Mouse (Mus musculus) forebrain, embryonic 13.5 days (tissue): Measurements from ENCODE around the gene Rfc2. TPM values are rescaled to one million over a fixed set of nuclear protein-coding genes. Genes with fewer than 3 reads are reported as not detected.

ENCODE experiments used
- ATAC-seq: fragments of 200-750 bp; cut with Nextera tagmentation; 2 replicates; pipeline ENCODE4 v1.8.0; 2017
- H3K27ac ChIP-seq: fragments of 300-500 bp; sonication (generic); 2 replicates; pipeline ENCODE4 v1.5.1; 2015; ENCODE audit warnings: inconsistent platforms, mild to moderate bottlenecking, moderate library complexity
- H3K27me3 ChIP-seq: fragments of 300-500 bp; sonication (generic); 2 replicates; pipeline ENCODE4 v1.6.1; 2015; ENCODE audit warnings: mild to moderate bottlenecking, inconsistent platforms
- H3K36me3 ChIP-seq: fragments of 300-500 bp; sonication (generic); 2 replicates; pipeline ENCODE4 v1.6.1; 2015; ENCODE audit warnings: mild to moderate bottlenecking, inconsistent platforms; ENCODE audit not compliant: poor library complexity, severe bottlenecking
- H3K4me1 ChIP-seq: fragments of 300-500 bp; sonication (generic); 2 replicates; pipeline ENCODE4 v1.6.1; 2015; ENCODE audit warnings: inconsistent platforms
- H3K4me2 ChIP-seq: fragments of 300-500 bp; sonication (generic); 2 replicates; pipeline ENCODE4 v1.6.1; 2015; ENCODE audit warnings: inconsistent platforms, mild to moderate bottlenecking, moderate library complexity
- H3K4me3 ChIP-seq: fragments of 300-500 bp; sonication (generic); 2 replicates; pipeline ENCODE4 v1.5.1; 2015; ENCODE audit warnings: mild to moderate bottlenecking, inconsistent platforms
- H3K9ac ChIP-seq: fragments of 300-500 bp; sonication (generic); 2 replicates; pipeline ENCODE4 v1.6.1; 2015; ENCODE audit warnings: mild to moderate bottlenecking, inconsistent platforms
- H3K9me3 ChIP-seq: fragments of 300-500 bp; sonication (generic); replicated peaks from 2 replicates; pipeline ENCODE4 v1.6.1; 2016; ENCODE audit warnings: inconsistent platforms
- WGBS: fragments of 180-500 bp; shearing (Covaris S2); methylation state at CpG from one replicate; pipeline ENCODE4 v1.1.7; 2015; 5-methylcytosine and 5-hydroxymethylcytosine counted together
- polyA plus RNA-seq: library from polyadenylated mRNA; unstranded; fragments of >200 nt; fragmentation: Nextera tagmentation; extraction: Ambion mirVana; gene quantifications from 2 replicates; pipeline ENCODE4 v1.2.1, GENCODE M21; 2015

The Rfc2 gene
- polyA plus RNA-seq, 1 experiment from 2014 or later = 285 TPM

DNA sequence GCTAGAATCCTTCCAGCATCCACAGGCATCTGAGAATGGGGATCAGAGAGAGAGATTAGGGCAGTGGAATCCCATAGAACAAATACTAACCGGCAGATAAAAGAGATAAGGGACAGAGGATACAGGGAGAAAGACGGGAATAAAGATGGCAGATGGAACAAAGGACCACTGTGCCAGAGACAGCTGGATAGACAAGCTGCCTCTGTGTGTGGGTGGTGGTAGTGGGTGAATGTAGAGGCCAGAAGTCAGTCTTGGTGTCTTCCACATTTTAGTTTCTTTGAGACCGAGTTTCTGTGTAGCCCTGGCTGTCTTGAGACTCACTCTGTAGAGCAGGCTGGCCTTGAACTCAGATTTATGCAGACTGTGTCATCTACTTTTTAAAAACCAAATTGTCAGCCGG is 34.6 kb downstream of the Rfc2 start:
- Histone ChIP-seq H3K4me1 (no peaks in the 10 kb centered on the region), H3K9ac (no peak overlapping the region), H3K9me3 (no peaks in the 10 kb centered on the region), H3K4me2 (no peak overlapping the region), H3K27ac (no peak overlapping the region), H3K36me3 (peaks cover 61% of the 10 kb centered on the region), H3K27me3 (no peaks in the 10 kb centered on the region), H3K4me3 (no peak overlapping the region)
- WGBS = 72% methylated on average over 4 of the region's 4 CpGs
- no peak for ATAC-seq

DNA sequence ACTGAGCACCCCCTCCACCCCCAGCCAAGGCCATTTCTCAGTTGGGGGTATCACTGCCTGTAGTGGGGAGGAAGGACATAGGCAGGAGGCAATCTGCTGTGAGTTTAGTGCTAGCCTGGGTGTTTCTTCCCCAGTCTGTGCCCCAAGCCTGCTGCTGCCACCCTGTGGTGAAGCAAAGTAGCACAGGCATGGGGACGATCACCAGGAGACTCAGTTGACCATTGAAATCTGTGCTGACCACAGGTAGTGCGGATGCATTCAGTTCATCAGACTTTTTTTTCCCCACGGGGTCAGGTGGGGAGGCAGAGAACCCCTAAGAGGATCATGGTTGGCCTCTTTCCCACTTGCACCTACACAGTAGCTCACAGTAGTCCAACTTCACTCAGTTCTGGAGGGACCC is 35.9 kb downstream of the Rfc2 start:
- Histone ChIP-seq H3K9ac (no peak overlapping the region), H3K4me2 (no peak overlapping the region), H3K4me1 (peaks cover 4% of the 10 kb centered on the region; the same call in 1 of the 2 replicates), H3K27me3 (no peaks in the 10 kb centered on the region), H3K27ac (no peak overlapping the region), H3K9me3 (no peaks in the 10 kb centered on the region), H3K4me3 (no peak overlapping the region), H3K36me3 (peaks cover 74% of the 10 kb centered on the region)
- 66% methylated on average over 3 of the region's 3 CpGs for WGBS
- ATAC-seq = 0 out of 2 replicates have a peak, but pooled peaks have one; percentile 39

GRCm38 (mm10) chr5:134620457-134620856 is 39.3 kb downstream of the Rfc2 start:
- Histone ChIP-seq H3K27me3 (no peaks in the 10 kb centered on the region), H3K4me1 (peaks cover 10% of the 10 kb centered on the region), H3K27ac (peak overlapping the region; percentile 15; the same call in 1 of the 2 replicates), H3K4me2 (no peak overlapping the region), H3K36me3 (peaks cover 98% of the 10 kb centered on the region), H3K9me3 (no peaks in the 10 kb centered on the region), H3K9ac (no peak overlapping the region), H3K4me3 (no peak overlapping the region)
- WGBS = 96% methylated on average over 9 of the region's 9 CpGs
- ATAC-seq = no peak

- Histone ChIP-seq H3K4me3 (no peak overlapping the region), H3K9ac (no peak overlapping the region), H3K27me3 (no peaks in the 10 kb centered on the region), H3K4me1 (peaks cover 10% of the 10 kb centered on the region), H3K4me2 (no peak overlapping the region), H3K36me3 (peaks cover 98% of the 10 kb centered on the region), H3K27ac (no peak overlapping the region), H3K9me3 (no peaks in the 10 kb centered on the region)
- WGBS = 93% methylated on average over 16 of the region's 16 CpGs
- ATAC-seq = no peak
These were observed 40.0 kb downstream of the Rfc2 start for GRCm38 (mm10) chr5:134621099-134621640.

GRCm38 (mm10) chr5:134622069-134622468 is 40.9 kb downstream of the Rfc2 start:
- 68% methylated on average over 2 of the region's 2 CpGs for WGBS
- peaks cover 99% of the 10 kb centered on the region for H3K36me3 ChIP-seq
- ATAC-seq = peak; percentile 50; the same call in 1 of the 2 replicates

DNA sequence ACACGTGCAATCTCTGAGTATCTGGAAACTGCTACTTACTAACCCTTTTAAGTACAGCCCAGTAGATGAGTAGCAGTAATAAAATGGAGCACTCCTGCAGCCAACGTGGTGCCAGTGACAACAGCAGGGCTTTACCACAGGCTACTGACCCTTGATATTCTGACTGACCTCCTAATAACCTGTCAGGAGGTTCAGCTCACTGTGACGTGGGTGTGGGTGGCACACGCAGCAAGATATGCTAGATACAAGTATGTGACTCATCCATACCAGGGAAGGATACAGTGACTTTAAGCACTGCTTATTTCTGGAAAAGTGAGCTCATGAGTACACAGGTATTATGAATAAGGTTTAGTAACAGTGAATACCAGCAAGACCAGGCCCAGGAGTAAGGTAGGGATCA is 48.3 kb downstream of the Rfc2 start:
- WGBS = 86% methylated on average over 4 of the region's 4 CpGs
- no peak for ATAC-seq
- peaks cover 85% of the 10 kb centered on the region for H3K36me3 ChIP-seq
- H3K4me3 ChIP-seq = no peak overlapping the region
- no peak overlapping the region for H3K4me2 ChIP-seq
- peaks cover 10% of the 10 kb centered on the region for H3K4me1 ChIP-seq
- H3K27me3 ChIP-seq = no peaks in the 10 kb centered on the region
- no peak overlapping the region for H3K9ac ChIP-seq
- H3K27ac ChIP-seq = no peak overlapping the region
- no peaks in the 10 kb centered on the region for H3K9me3 ChIP-seq

More at GRCm38 (mm10) chr5:134622069-134622468, 40.9 kb downstream of the Rfc2 start:
- Histone ChIP-seq H3K4me2 (no peak overlapping the region), H3K4me1 (peaks cover 10% of the 10 kb centered on the region), H3K27ac (peak overlapping the region; percentile 72), H3K27me3 (no peaks in the 10 kb centered on the region), H3K9ac (peak overlapping the region; percentile 8; the same call in 1 of the 2 replicates), H3K9me3 (no peaks in the 10 kb centered on the region), H3K4me3 (no peak overlapping the region)

GRCm38 (mm10) chr5:134630835-134631234 is 49.7 kb downstream of the Rfc2 start:
- Histone ChIP-seq H3K9ac (no peak overlapping the region), H3K4me2 (no peak overlapping the region), H3K9me3 (no peaks in the 10 kb centered on the region), H3K27ac (no peak overlapping the region), H3K27me3 (no peaks in the 10 kb centered on the region), H3K4me3 (no peak overlapping the region), H3K36me3 (peaks cover 84% of the 10 kb centered on the region), H3K4me1 (peaks cover 13% of the 10 kb centered on the region)
- no peak for ATAC-seq

DNA sequence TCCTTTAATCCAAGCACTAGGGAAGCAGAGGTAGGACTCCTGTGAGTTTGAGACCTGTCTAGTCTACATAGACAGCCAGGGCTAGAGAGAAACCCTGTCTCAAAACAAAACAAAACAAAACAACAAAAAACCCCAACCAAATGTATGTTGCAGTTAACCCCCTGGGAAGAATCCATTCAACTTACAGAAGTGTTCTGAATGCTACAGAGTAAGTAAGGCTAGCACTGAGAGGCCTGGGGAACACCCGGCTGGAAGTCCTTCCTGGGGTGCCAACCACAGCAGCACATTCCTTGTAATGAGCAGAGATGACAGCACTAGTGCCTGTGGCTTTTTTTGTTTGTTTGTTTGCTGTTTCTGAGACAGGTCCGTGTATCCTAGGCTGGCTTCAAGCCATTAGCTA is 51.7 kb downstream of the Rfc2 start:
- WGBS = 64% methylated on average over 2 of the region's 2 CpGs
- Histone ChIP-seq H3K9me3 (no peaks in the 10 kb centered on the region), H3K4me1 (peaks cover 28% of the 10 kb centered on the region), H3K27ac (no peak overlapping the region), H3K4me3 (no peak overlapping the region), H3K9ac (no peak overlapping the region), H3K27me3 (no peaks in the 10 kb centered on the region), H3K36me3 (peaks cover 74% of the 10 kb centered on the region), H3K4me2 (no peak overlapping the region)
- no peak for ATAC-seq

DNA sequence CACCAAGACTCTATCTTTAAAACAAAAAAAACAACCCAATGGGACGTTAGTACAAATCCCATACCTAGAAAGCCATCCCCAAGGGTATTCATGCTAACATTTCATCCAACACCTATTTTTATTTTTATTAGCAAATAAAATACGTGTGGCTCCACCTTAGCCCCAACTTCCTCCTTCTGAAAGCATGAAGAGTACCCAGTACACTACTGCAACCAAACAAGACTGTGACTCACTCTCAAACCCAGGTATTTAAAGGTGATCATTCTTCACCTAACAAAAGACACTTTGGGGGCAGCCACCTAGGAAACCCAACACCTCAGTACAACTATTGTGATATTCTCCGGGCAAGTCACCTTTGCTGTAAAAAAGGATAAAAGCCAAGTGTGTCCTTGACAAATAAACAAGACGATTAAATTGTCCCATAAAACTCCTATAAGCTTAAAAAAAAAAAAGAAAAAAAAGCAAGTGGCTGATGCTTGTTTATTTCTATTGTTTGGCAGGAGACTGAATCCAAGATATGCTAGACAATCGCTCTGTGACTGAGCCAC is 56.7 kb downstream of the Rfc2 start:
- peak overlapping the region; percentile 92; the same call in 1 of the 2 replicates for H3K27ac ChIP-seq

DNA sequence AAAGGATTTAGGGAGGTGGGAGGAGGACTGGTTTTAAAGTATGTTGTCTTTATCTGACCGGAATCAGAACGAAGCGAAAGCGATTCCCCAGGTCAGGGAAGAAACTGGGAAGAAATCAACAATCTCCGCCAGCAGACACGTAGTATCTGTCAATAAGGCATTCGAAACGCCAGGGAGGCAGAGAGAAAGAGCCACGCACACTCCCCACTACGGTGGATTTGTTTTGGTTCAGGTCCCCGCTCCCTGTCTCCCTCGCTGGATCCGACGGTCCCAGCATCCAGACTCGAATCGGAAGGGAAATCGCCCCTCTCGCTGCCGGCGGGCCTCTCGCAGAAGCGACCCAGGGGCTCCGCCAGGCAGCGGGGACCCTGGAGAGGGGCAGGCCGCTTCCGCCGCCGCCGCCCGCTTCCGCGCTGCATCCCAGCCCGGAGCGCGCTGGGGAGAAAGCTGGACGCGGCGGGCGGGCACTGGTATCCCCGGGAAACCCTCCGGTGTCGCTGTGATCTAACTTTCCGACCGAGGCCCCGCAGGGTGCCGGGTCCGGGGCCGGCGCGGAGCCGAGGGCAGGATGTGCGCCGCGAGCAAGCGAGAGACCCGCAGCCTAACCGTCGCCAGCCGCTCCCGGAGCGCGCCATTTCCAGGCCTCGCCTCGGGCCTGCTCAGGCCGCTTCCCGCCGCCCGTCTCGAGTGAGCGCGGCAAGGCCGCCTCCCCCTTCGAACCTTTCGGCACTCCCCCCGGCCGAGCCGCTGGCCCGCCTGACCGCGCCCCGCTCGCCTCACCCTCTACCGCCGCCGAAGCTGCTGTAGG is 57.5 kb downstream of the Rfc2 start:
- peak overlapping the region; percentile 99 for H3K4me3 ChIP-seq
- peak overlapping the region; percentile 100 for H3K9ac ChIP-seq
- peak overlapping the region; percentile 92 for H3K27ac ChIP-seq
- peak; percentile 78 for ATAC-seq
- H3K4me2 ChIP-seq = peak overlapping the region; percentile 86
- H3K27me3 ChIP-seq = no peaks in the 10 kb centered on the region
- H3K9me3 ChIP-seq = no peaks in the 10 kb centered on the region
- WGBS = 1% methylated on average over 73 of the region's 85 CpGs
- peaks cover 26% of the 10 kb centered on the region for H3K4me1 ChIP-seq
- H3K36me3 ChIP-seq = peaks cover 29% of the 10 kb centered on the region

More for the DNA sequence above, 56.7 kb downstream of the Rfc2 start:
- Histone ChIP-seq H3K4me2 (peak overlapping the region; percentile 86), H3K36me3 (peaks cover 36% of the 10 kb centered on the region), H3K9me3 (no peaks in the 10 kb centered on the region), H3K9ac (peak overlapping the region; percentile 100), H3K4me3 (peak overlapping the region; percentile 99), H3K27me3 (no peaks in the 10 kb centered on the region), H3K4me1 (peaks cover 34% of the 10 kb centered on the region)
- 33% methylated on average over 5 of the region's 5 CpGs for WGBS
- no peak for ATAC-seq

DNA sequence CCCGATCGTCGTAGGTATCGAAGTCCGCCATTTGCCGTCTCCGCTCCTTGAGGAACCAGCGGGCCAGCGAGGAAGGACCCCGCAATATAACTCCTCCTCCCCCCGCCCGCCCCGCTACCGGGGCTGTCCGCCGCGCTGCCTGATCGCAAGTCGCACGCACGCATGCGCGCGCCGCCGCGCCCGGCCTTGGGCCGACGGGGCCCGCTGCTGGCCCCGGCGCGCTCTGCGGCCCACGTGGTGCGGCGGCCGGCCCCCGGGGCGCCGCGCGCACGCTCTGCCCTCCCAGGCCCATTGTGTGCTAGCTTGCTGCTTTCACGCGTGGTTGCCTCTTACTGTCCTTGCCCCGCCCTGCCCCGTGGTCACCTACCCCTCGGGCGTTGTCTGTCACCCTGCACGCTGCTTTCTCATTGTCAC is 58.1 kb downstream of the Rfc2 start, which contains the start of gene Eif4h:
Eif4h (minus strand) TSS at position 222 of the 414 bp plus-strand sequence.
- Histone ChIP-seq H3K9ac (peak within 1 kb of the TSS; percentile 100), H3K36me3 (peaks cover 24% of the 10 kb centered on the region), H3K27me3 (no peaks in the 10 kb centered on the region), H3K4me1 (peaks cover 25% of the 10 kb centered on the region), H3K27ac (peak within 1 kb of the TSS; percentile 92), H3K4me2 (peak within 1 kb of the TSS; percentile 86), H3K4me3 (peak within 1 kb of the TSS; percentile 99), H3K9me3 (no peaks in the 10 kb centered on the region)
- WGBS = under 1% methylated on average over 52 of the region's 52 CpGs
- peak; percentile 93 for ATAC-seq

DNA sequence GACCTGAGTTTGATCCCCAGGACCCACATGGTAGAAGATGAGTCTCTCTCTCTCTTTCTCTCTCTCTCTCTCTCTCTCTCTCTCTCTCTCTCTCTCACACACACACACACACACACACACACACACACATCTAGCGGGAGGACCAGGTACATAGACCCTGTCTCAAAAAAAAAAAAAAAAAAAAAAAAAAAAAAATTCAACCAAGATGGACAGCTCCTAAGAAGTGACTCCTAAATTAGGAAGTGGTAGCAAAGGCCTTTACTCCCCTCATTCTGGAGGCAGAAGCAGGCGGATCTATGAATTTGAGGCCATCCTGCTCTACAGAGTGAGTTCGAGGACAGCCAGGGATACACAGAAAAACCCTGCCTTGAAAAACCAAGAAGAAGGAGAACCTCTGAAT is 59.2 kb downstream of the Rfc2 start:
- peaks cover 25% of the 10 kb centered on the region for H3K4me1 ChIP-seq
- H3K27ac ChIP-seq = no peak overlapping the region
- no peaks in the 10 kb centered on the region for H3K9me3 ChIP-seq
- no peak for ATAC-seq
- no peaks in the 10 kb centered on the region for H3K27me3 ChIP-seq
- no peak overlapping the region for H3K4me3 ChIP-seq
- peaks cover 14% of the 10 kb centered on the region for H3K36me3 ChIP-seq
- 91% methylated on average over 3 of the region's 3 CpGs for whole genome bisulfite sequencing
- H3K4me2 ChIP-seq = no peak overlapping the region
- no peak overlapping the region for H3K9ac ChIP-seq
